Mouse (Mus musculus) CH12.LX (cell line): ENCODE measurements around the gene Pgm2l1.

Experiments used
- CHD2 ChIP-seq: IDR thresholded peaks from 2 replicates; pipeline ENCODE4 v1.6.1; 2011; ENCODE audit warnings: low read length, improper control_type of control experiment
- CTCF ChIP-seq, 2 experiments: IDR thresholded peaks in 1 of 2; conservative IDR thresholded peaks in 1 of 2; 2 replicates each; pipeline ENCODE4 v1.5.1; 2011 to 2012; ENCODE audit warnings: low read depth in 2 of 2, low read length in 2 of 2, improper control_type of control experiment in 1 of 2, inconsistent platforms in 1 of 2, mild to moderate bottlenecking in 1 of 2, moderate library complexity in 1 of 2
- ETS1 ChIP-seq: conservative IDR thresholded peaks from 2 replicates; pipeline ENCODE4 v1.6.1; 2012; ENCODE audit warnings: low read depth, mild to moderate bottlenecking, inconsistent platforms, low read length, improper control_type of control experiment, moderate library complexity
- POLR2A ChIP-seq: IDR thresholded peaks from 2 replicates; pipeline ENCODE4 v1.6.1; 2011; ENCODE audit warnings: low read depth, mild to moderate bottlenecking, improper control_type of control experiment, low read length
- RCOR1 ChIP-seq: conservative IDR thresholded peaks from 2 replicates; pipeline ENCODE4 v1.6.1; 2012; ENCODE audit warnings: low read depth, mild to moderate bottlenecking, inconsistent platforms, low read length, improper control_type of control experiment
- SMC3 ChIP-seq: IDR thresholded peaks from 2 replicates; pipeline ENCODE4 v1.6.1; 2011; ENCODE audit warnings: low read depth, low read length, improper control_type of control experiment
- UBTF ChIP-seq: IDR thresholded peaks from 2 replicates; pipeline ENCODE4 v1.6.1; 2012; ENCODE audit warnings: low read depth, mild to moderate bottlenecking, inconsistent platforms, low read length, improper control_type of control experiment, moderate library complexity

DNA sequence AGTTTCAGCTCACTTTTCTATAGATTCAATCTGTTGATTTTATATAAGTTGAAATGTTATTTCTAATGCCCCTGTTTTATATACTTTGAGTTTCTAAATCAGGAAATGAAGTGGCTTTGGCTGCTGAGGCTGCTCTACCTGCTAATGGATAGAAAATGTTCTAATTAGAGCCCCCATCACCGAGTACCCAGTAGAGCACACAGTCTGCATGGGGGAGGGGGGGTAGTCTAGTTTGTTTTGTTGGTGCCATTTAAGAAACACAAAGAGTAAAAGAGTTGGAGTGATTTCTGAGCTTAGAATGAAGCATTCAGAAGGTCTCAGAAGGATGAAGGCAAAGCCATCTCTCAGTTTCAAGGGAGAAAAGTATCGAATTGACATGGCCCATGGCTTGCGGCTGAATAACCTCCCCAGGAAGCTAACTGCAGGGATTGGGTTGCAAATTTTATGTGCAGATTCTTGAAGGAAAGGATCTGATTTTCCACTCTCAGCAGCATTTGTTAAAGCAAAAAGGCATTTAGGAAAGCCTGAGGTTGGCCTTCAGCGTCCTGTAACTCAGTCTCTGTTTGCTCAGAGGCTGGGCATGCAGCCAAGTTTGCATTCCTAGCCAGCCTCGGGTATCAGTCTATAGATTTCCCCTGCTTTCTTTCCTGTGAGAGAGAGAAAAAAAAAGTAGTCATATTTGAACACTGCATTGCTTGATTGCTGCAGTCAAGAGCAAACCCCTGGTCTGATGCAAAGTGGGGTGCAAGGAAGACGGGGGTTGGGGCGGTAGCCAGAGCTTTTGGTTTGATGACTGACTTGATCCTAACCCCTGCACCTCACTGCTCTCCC lies 60.8 kb downstream of the Pgm2l1 start:
- no peak for TF ChIP-seq RCOR1
- TF ChIP-seq SMC3 = no peak
- TF ChIP-seq POLR2A = no peak
- no peak for TF ChIP-seq ETS1
- no peak for TF ChIP-seq CTCF (conservative IDR thresholded peaks at IDR 0.05 in 1 of 2, IDR thresholded peaks at IDR 0.05 in 1 of 2; ENCODE audit: low read depth in 2 of 2, low read length in 2 of 2)
- no peak for TF ChIP-seq UBTF
- TF ChIP-seq CHD2 = no peak
